Mouse (Mus musculus) cortical plate, adult 2 months (tissue): ENCODE data around the gene Smarcc2.

Source experiments
- CTCF ChIP-seq: fragments of 200-500 bp; IDR thresholded peaks from 2 replicates; pipeline ENCODE4 v1.5.1; 2011; ENCODE audit warnings: mild to moderate bottlenecking, control low read depth, low read length; ENCODE audit not compliant: insufficient read depth; ENCODE audit errors: extremely low read depth
- POLR2A ChIP-seq: fragments of 200-500 bp; IDR thresholded peaks from 2 replicates; pipeline ENCODE4 v1.6.1; 2011; ENCODE audit warnings: mild to moderate bottlenecking, low read length, control low read depth; ENCODE audit not compliant: insufficient read depth; ENCODE audit errors: extremely low read depth

DNA sequence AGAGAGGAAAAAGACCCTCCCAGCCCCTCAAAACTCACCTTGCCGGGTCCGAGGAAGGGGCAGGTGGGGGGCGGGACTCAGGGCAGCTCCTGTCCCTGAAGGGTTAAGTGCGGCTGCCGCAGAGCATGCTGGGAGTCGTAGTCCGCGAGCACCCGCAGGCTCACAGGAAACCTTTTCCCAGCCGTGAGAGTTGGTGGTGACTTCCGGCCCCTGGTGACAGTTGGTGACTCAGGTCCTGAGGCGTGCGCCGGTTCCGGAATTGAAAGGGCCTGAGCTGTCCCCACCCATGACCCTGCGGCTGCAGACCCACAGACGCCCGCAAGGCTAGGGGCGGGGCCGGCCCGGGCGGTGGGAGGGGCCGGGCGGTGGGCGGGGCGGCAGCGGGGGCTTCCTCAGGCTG is 39.5 kb downstream of the Smarcc2 start, which contains the start of gene Myl6b:
- TF ChIP-seq CTCF (no peak), POLR2A (peak; percentile 55; the same call in 1 of the 2 replicates)
